Mouse (Mus musculus) gastrocnemius, adult 2 months (tissue): ENCODE data around the gene Ifna1. TPM values are rescaled to one million over a fixed set of nuclear protein-coding genes. Genes with fewer than 3 reads are reported as not detected.

Experiments
- DNase-seq: peaks from one replicate; pipeline ENCODE4 v3.0.0; 2022
- H3K27ac ChIP-seq: fragments of 200-600 bp; 2 replicates; pipeline ENCODE4 v1.8.1; 2022; ENCODE audit warnings: mild to moderate bottlenecking
- H3K4me3 ChIP-seq: fragments of 200-600 bp; 2 replicates; pipeline ENCODE4 v1.8.1; 2022; ENCODE audit warnings: mild to moderate bottlenecking, moderate library complexity
- CTCF ChIP-seq: fragments of 200-600 bp; IDR thresholded peaks from 2 replicates; pipeline ENCODE4 v1.8.1; 2022; ENCODE audit warnings: antibody characterized with exemption, mild to moderate bottlenecking, moderate library complexity
- intact Hi-C: fragments of 180-260 bp; cut with DNase I; formaldehyde crosslinking; loops from one replicate; pipeline ENCODE4 v1.15.1; 2025
- total RNA-seq, 2 experiments: library from RNA; stranded (reverse); gene quantifications; 2 replicates each; pipeline ENCODE4 v1.2.3; 2021

Gene Ifna1
- total RNA-seq, 2 experiments from 2014 or later: not detected

GRCm38 (mm10) chr4:88880101-88880500, 30.2 kb downstream of the Ifna1 start, which contains the start of gene Ifne:
Gene Ifne (minus strand): TSS chr4:88880201.
- DNase-seq: no peak
- Histone ChIP-seq H3K27ac (no peak within 1 kb of the TSS), H3K4me3 (no peak within 1 kb of the TSS)
- intact Hi-C loops: no loop called here
- no peak for TF ChIP-seq CTCF

- TF ChIP-seq CTCF: no peak
- intact Hi-C loops: no loop called here
- no peak overlapping the region for H3K4me3 ChIP-seq
These were observed 38.3 kb downstream of the Ifna1 start for GRCm38 (mm10) chr4:88888236-88888635.

DNA sequence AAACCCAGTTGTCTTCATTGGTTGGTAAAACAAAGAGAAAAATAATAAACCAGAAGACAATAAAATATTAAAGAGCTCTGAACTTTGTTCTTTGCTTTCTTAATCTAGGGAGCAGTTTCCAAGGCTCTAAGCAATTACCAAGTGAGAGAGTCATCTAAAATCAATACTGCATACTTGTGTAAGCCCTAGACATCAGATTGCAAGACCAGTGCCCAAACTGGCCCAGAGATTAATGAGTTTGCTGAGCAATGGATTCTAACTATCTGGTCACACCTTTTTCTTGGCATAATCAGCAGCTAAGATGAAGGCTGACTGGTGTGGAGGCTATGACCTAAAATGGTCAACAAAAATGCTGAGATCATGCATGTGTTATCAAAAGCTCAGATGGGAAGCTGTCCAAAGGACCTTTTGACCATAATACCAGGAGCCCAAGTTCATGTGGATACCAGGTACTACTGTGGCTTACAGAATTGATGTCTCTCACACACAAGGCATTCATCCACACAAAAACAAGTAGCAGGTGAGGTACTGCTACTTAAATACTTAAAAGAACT, 43.4 kb downstream of the Ifna1 start:
- intact Hi-C loops: no loop called here
- no peak for TF ChIP-seq CTCF
- no peak overlapping the region for H3K27ac ChIP-seq

More at GRCm38 (mm10) chr4:88888236-88888635, 38.3 kb downstream of the Ifna1 start:
- DNase-seq: no peak
- H3K27ac ChIP-seq: no peak overlapping the region

More for the DNA sequence above, 43.4 kb downstream of the Ifna1 start:
- H3K4me3 ChIP-seq: no peak overlapping the region
- DNase-seq: no peak

Other genes starting within 250 kb of the Ifna1 start
- gene Ifna12, start 246.7 kb upstream of the Ifna1 start, total RNA-seq: not detected
- not detected for gene C87499, start 215.7 kb upstream of the Ifna1 start, total RNA-seq
- not detected for gene Ifna13, start 205.6 kb upstream of the Ifna1 start, total RNA-seq
- gene Ifna16, start 173.2 kb upstream of the Ifna1 start, total RNA-seq: not detected
- gene Ifna2, start 166.2 kb upstream of the Ifna1 start, total RNA-seq: not detected
- gene Ifnab, start 158.7 kb upstream of the Ifna1 start, total RNA-seq: not detected
- gene Gm26566, start 128.3 kb upstream of the Ifna1 start, total RNA-seq: under 1 TPM; 0.22 to 0.48 TPM
- 10 to 100 TPM; 51.6 to 58.9 TPM for gene Klhl9, start 127.6 kb upstream of the Ifna1 start, total RNA-seq
- gene Gm13271, start 95.2 kb upstream of the Ifna1 start, total RNA-seq: not detected
- gene Gm13283, start 90.0 kb upstream of the Ifna1 start, total RNA-seq: not detected
- gene Gm13290, start 76.3 kb upstream of the Ifna1 start, total RNA-seq: not detected
- gene Gm13289, start 73.2 kb upstream of the Ifna1 start, total RNA-seq: not detected
- not detected for gene Gm13272, start 70.2 kb upstream of the Ifna1 start, total RNA-seq
- gene Ifnz, start 68.0 kb upstream of the Ifna1 start, total RNA-seq: not detected
- not detected for gene Gm13276, start 64.4 kb upstream of the Ifna1 start, total RNA-seq
- not detected for gene Gm13277, start 61.5 kb upstream of the Ifna1 start, total RNA-seq
- not detected for gene Gm13278, start 58.5 kb upstream of the Ifna1 start, total RNA-seq
- gene Gm13275, start 55.6 kb upstream of the Ifna1 start, total RNA-seq: not detected
- gene Gm13279, start 52.7 kb upstream of the Ifna1 start, total RNA-seq: not detected
- not detected for gene Gm13285, start 50.4 kb upstream of the Ifna1 start, total RNA-seq
- gene Gm13287, start 46.8 kb upstream of the Ifna1 start, total RNA-seq: not detected
- gene Gm13288, start 44.6 kb upstream of the Ifna1 start, total RNA-seq: not detected
- not detected for gene Ifna7, start 33.9 kb upstream of the Ifna1 start, total RNA-seq
- not detected for gene Ifna11, start 30.1 kb upstream of the Ifna1 start, total RNA-seq
- gene Ifna6, start 22.7 kb upstream of the Ifna1 start, total RNA-seq: not detected
- gene Ifna5, start 14.6 kb upstream of the Ifna1 start, total RNA-seq: not detected
- gene Ifna4, start 8.2 kb upstream of the Ifna1 start, total RNA-seq: not detected
- not detected for gene Ifne, start 30.1 kb downstream of the Ifna1 start, total RNA-seq